Mouse (Mus musculus) cerebellum, adult (tissue): ENCODE data around the gene Kdelc2.

Experiments
- ATAC-seq: cut with Nextera tagmentation; 2 replicates; pipeline ENCODE4 v1.9.2; 2017; ENCODE audit warnings: mild to moderate bottlenecking, moderate library complexity, mixed read lengths; ENCODE audit not compliant: insufficient number of reproducible peaks, low FRiP score, low TSS enrichment

Gene Kdelc2

DNA sequence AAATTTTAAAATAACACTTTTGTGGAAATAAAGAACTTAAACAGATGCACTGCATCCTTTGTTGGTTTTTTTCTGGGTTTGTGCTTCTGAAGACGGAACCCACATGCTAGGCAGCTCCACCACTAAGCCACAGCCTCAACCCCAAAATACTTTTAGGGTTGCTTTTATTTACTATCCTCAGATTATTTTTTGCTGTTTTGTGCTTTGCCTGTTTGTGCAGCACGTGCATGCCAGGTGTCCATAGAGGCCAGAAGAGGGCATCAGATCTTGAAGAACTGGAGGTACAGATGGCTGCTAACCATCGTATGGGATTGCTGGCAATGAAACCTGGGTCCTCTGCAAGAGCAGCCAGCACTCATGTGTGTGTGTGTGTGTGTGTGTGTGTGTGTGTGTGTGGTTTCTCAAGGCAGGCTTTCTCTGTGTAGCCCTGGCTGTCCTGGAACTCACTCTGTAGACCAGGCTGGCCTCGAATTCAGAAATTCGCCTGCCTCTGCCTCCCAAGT is 2.7 kb upstream of the Kdelc2 start:
- ATAC-seq: no peak

GRCm38 (mm10) chr9:53384873-53385272 is 1.0 kb downstream of the Kdelc2 start:
- ATAC-seq: no peak

DNA sequence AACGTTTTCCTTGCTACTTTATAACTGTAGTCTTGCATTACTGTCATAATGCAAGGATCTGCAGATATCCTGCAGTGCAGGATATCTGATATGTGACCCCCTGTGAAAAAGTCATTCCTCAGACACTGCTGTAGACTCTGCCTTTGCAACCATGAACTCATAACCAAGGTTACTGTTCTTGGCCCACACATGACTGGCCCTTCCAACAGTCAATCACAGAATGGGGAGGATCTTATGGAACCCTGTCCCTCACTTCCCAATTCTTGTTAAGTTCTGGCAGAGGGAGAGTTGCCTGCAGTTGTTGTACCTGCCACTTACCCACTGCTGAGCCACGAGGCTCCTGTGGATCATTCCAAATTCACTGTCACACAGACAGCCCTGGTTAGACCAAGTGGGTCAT is 3.6 kb downstream of the Kdelc2 start:
- ATAC-seq: no peak

DNA sequence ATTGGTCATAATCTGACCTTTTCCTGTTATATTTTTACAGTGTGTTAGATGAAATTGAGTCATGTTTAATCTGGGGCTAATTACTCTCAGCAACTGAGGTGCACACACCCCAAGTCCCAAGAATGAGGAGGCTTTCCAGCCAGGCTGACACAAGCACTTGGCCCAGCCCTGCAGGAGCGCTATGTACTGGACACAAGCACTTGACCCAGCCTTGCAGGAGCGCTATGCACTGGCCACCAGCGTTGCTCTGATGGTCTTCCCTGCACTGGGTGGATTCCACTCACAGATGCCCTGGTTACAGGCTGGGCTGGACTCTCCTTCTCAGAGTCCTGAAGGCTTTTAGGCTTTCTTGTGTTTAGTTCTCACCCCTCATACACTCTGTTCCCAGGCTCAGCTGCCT is 5.3 kb downstream of the Kdelc2 start:
- no peak for ATAC-seq

GRCm38 (mm10) chr9:53390136-53390535 is 6.3 kb downstream of the Kdelc2 start:
- no peak for ATAC-seq

DNA sequence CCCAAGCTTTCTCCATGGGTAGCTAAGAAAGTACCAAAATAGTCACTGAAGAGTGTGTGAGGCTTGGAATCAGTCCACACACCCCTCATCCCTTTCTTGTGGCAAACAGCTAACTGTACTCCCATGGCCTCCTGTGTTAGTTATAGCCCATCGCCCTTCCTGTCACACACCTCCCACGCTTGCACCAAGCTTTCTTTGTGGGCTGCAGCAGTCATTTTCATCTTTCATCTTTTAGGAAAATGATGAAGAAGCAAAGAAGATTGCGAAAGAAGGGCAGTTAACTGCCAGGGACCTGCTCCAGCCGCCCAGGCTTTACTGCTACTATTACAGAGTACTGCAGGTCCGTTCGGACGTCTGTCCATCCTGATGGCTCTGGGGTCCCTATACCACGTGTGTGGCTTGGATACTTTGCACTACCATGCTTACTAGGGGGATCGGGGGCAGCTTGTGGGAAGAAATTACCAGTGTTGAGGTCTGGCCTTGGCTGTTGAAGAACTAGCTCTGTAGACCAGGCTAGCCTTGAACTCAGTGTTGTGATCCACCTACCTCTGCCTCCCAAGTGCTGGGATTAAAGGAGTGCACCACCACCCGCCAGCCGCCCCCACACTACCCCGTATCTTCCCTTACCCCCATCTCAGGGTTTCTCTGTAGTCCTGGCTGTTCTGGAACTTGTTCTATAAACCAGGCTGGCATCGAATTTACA is 14.0 kb downstream of the Kdelc2 start:
- no peak for ATAC-seq

GRCm38 (mm10) chr9:53398388-53398700 is 14.5 kb downstream of the Kdelc2 start:
- no peak for ATAC-seq

GRCm38 (mm10) chr9:53399537-53399936 is 15.7 kb downstream of the Kdelc2 start:
- no peak for ATAC-seq

GRCm38 (mm10) chr9:53400696-53401095 is 16.9 kb downstream of the Kdelc2 start:
- ATAC-seq: no peak

DNA sequence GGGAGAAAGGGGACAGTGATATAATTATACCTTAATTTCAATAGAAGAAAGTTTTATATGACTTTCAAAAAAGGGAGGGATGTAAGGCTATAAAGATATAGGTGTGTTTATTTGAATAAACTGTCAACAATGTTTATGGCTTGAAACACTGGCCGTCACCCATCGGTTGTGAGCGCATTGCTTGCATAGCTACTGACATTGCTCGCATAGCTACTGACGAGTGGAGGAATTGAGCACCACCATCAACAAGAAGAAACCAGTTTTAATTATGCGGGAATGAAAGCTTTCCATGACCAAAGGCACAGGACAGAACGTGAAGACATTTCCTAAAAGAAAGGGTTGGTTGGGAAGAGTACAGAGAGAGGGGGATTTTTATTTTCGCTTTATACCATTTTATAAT is 17.3 kb downstream of the Kdelc2 start:
- no peak for ATAC-seq

DNA sequence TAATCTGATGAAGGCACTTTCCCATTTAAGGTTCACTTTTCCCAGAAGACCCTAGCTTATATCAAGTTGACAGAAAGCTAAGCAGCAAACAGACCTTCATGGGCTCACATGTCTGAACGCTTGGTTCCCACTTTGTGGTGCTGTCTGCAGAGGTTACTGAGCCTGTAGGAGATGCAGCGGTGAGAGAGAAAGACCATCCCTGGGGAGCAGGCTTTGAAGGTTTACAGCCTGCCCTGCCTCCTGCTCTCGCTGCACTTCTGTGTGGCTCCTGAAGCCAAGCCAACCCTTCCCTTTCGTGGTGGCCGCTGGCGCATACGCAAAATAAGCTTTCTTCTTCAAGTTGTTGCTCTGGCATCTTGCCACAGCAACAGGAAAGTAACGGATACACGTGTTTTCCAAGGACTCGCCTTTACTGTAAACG is 18.5 kb downstream of the Kdelc2 start, which contains the start of gene 4930550C14Rik:
Gene 4930550C14Rik (plus strand): TSS at position 35 of the 421 bp plus-strand sequence.
- ATAC-seq: no peak

DNA sequence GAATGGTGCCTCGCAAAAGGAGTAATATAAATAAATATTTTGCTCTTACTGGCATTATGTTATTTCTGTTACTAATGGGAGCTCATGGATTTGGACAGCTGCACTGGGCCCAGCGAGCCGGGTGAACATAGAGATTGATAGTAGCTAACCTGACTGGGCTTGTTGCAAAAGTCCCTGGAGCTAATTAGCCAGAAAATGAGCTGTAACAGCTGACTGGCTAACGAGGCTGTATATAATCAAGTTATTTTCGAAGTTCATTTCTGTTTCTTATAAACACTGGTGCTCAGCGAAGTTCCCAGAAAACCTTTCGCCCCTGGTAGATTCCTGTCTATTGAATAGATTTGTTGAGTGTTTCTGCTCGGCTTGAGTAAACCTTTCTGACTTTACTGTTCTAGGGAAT is 19.2 kb downstream of the Kdelc2 start:
- no peak for ATAC-seq

DNA sequence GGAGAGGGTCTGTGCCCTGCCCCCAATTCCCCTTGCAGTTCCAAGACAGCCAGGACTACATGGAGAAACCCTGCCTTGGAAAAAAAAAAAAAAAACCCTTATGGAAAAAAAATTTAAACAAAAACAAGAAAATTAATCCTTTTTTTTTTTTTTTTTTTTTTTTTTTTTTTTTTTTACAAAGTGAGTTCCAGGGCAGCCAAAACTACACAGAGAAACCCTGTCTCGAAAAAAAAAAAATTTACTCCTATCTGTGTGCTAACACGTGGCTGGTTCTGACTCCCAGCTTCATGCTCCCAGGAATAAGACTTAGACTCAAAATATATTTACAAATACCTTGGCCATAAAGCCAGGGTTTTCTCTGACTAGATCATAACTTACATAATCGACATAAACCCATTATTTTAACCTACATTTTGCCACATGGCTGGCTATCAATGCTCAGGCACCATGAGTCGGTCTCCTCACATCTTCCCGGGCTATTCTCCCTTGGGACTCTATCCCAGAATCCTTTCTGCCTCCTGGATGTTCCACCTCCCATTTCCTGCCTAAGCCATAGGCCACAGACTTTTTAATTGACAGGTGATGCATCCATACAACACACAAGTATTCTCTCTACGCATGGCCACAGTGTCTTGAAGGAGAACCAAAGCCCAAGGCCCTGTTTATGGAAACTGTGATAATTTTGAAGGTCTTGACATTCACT is 20.4 kb downstream of the Kdelc2 start:
- no peak for ATAC-seq

DNA sequence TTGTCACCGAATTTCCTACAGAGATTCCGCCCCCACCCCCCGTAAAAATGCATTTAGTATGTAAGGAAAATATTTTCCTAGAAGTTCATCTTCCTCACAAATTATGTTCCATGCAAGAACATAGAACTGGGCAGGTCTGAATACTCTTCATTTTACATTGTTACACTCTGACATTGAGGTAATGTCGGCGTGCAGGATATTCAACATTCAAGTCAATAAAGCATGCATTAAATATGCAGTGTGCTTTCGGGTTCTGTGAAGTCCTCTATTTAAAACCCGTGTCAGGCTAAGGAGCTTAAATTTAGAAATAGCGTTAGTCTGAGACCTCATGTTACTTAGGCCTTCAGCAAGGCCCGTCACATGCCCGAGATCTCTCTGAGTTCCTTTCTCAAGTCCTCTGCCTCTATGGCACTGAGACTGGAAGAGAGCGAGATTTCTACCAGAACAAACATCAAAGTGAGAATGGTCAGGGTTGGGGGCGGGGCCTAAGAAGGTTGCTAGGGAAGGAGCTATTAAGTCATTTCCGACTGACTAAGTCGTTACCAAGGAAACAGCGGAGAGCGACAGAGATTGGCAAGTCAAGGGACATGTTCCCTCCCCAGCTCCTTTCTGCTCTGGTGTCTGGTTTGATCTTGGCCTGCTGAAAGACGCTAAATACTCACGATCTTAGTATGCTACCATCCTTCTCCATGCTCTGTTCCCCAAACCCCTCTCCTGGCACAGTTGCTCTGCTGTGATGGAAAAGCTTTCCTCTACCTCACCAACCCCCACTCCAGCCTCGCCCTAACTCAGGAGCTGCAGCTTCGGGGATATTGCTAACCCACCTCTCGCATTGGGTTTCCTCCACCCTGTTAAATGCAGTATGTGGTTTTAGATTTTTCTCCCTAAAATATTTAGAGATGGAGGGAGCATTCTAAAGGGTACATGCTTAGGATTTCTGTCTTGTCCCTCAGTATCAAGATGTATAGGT is 21.2 kb downstream of the Kdelc2 start:
- ATAC-seq: peak; percentile 86

DNA sequence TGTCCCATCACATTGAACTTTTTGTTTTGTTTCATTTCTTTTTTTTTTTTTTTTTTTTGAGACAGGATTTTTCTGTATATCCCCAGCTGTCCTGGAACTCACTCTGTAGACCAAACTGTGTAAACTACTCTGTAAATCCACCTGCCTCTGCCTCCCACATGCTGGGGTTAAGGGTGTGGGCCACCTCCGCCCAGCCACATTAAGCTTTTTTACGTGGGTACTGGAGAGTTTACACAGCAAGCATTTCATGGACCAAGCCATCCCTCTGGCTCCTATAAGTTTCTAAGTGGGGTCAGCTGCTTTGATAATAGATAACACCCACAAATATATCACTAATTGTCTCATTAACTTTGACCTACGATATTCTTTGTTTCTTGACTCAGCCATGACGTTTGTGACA is 24.7 kb downstream of the Kdelc2 start:
- ATAC-seq: no peak

DNA sequence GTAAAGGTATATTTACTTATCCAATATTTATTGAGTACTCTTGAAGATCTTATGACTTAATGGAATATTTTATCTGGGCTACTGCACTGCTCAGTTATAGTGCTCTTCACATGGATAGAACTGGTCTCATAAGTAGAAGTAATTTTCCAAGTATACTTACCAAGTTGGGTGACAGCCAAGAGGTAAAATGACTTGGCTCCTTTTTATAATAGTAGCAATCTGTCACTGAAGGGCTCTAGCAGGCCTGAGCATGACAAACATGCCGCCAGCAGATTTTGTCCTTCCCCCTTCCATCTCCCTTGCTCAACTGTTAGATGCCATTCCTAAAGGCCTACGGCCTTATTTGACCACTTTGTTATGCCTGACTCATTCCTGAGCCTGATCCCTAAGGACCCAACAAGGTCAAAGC is 25.1 kb downstream of the Kdelc2 start:
- ATAC-seq: no peak

DNA sequence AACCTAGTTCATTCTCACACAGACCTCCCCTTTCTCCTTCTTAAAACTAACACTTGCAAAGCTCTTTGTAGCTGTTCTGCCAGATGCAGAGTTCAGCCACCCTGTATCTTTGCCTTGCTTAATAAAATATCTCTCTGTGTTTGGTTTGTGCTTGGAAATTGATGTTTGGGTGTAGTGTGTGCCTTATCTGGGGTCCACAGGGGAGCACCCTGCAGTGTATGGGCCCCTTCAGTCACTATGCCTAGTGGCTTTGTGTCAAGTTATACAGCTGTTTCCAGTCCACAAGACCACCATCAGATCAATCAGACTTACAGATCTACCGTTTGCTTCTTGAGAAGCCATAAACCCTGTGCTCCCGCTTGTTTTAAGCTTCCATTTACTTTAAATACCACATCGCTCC is 25.6 kb downstream of the Kdelc2 start:
- ATAC-seq: no peak

DNA sequence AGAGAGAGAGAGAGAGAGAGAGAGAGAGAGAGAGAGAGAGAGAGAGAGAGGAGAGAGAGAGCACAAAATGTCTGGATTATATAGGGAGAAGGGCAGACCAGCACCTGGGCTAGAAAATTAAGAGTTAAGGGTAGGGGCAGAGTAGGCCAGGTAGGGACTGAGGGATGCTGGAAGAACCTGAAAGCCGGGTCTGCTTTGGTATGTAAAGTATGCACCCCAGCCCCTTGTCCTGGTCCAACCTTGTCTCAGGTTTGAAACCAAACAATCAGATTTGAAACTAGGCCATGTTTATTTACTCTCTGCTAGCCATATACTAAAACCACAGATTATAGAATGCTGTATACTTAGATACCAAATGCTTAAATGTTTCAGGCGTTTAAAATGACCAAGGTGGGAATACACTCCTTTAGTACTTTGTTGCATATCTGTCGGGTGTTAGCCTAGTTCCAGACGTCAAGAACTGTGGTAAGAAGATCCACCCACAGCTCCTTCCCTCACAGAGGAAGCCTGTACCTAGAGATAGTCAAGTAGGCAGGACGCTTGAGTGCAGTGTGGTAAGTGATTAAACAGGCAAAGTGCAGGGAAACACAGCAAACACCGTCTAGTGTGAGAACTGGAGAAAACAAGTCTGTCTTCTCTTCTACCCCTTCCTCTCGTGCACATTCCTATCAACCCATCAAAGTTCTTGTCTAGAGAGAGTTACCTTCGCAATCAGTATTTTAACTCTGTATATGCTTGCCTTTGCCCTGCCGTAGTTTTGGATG is 38.5 kb downstream of the Kdelc2 start:
- ATAC-seq: no peak

- no peak for ATAC-seq
Measured at GRCm38 (mm10) chr9:53426726-53427125, 42.9 kb downstream of the Kdelc2 start.

DNA sequence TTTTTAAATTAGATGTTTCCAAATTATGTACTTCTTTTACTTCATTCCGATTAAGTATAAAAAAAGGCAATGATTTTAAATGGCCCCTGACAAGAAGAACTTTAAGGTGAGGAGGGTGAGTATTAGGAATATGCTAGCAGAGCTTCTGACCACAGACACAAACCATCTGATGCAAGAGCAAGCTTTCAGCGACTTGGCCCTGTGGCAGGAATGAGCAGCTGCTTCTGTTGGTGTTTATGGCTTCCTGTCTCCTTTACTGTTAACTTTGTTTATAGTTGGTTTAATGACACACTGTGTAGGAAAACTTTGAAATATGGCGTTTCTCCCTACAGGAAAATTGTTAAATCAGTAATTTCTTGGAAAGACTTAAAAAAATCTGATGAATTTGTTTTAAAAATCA is 43.8 kb downstream of the Kdelc2 start:
- ATAC-seq: no peak
